Mouse (Mus musculus) myocyte (in vitro differentiated cells): Measurements from ENCODE around the gene Lrrc27. TPM values are rescaled to one million over a fixed set of nuclear protein-coding genes. Genes with fewer than 3 reads are reported as not detected.

ENCODE experiments used
- H3K27me3 ChIP-seq: one replicate; pipeline ENCODE4 v1.6.1; 2011; ENCODE audit not compliant: control insufficient read depth, insufficient read depth, insufficient read length
- H3K36me3 ChIP-seq: one replicate; pipeline ENCODE4 v1.6.1; 2011; ENCODE audit not compliant: control insufficient read depth, insufficient read depth
- H3K4me2 ChIP-seq: one replicate; pipeline ENCODE4 v1.6.1; 2011; ENCODE audit warnings: low read depth, control low read depth
- H3K4me3 ChIP-seq: one replicate; pipeline ENCODE4 v1.5.1; 2011; ENCODE audit warnings: mild to moderate bottlenecking, control low read depth, moderate library complexity
- H3K79me2 ChIP-seq: one replicate; pipeline ENCODE4 v1.6.1; 2011; ENCODE audit not compliant: control insufficient read depth, insufficient read depth
- H3ac ChIP-seq: one replicate; pipeline ENCODE4 v1.6.1; 2011; ENCODE audit not compliant: control insufficient read depth, insufficient read length
- CEBPB ChIP-seq: IDR thresholded peaks from 2 replicates; pipeline ENCODE4 v1.6.1; 2011; ENCODE audit warnings: mild to moderate bottlenecking, moderate library complexity; ENCODE audit not compliant: poor library complexity, insufficient read depth, severe bottlenecking
- E2F4 ChIP-seq: IDR thresholded peaks from one replicate; pipeline ENCODE4 v1.6.1; 2011; ENCODE audit warnings: mild to moderate bottlenecking, control low read depth, moderate library complexity; ENCODE audit not compliant: insufficient read depth
- MAX ChIP-seq: IDR thresholded peaks from one replicate; pipeline ENCODE4 v1.6.1; 2011; ENCODE audit warnings: low read depth, mild to moderate bottlenecking, control low read depth
- MYOD1 ChIP-seq, 3 experiments: IDR thresholded peaks; one replicate each; pipeline ENCODE4 v1.6.1; 2011; ENCODE audit warnings: control low read depth in 2 of 3, low read depth in 2 of 3, mild to moderate bottlenecking in 2 of 3, moderate library complexity in 1 of 3; ENCODE audit not compliant: insufficient read length in 2 of 3, control insufficient read depth in 1 of 3
- MYOG ChIP-seq, 3 experiments: IDR thresholded peaks; one replicate each; pipeline ENCODE4 v1.6.1; 2011; ENCODE audit warnings: control low read depth in 2 of 3, low read depth in 2 of 3, mild to moderate bottlenecking in 2 of 3; ENCODE audit not compliant: insufficient read length in 2 of 3, control insufficient read depth in 1 of 3, insufficient read depth in 1 of 3
- POLR2A ChIP-seq: IDR thresholded peaks from one replicate; pipeline ENCODE4 v1.6.1; 2011; ENCODE audit warnings: low read depth, mild to moderate bottlenecking, control low read depth, moderate library complexity; ENCODE audit not compliant: insufficient read length
- POLR2AphosphoS2 ChIP-seq: IDR thresholded peaks from one replicate; pipeline ENCODE4 v1.6.1; 2011; ENCODE audit warnings: low read depth, control low read depth; ENCODE audit not compliant: insufficient read length
- REST ChIP-seq: IDR thresholded peaks from one replicate; pipeline ENCODE4 v1.6.1; 2011; ENCODE audit warnings: mild to moderate bottlenecking, control low read depth, moderate library complexity; ENCODE audit not compliant: insufficient read depth, insufficient read length
- SRF ChIP-seq: IDR thresholded peaks from one replicate; pipeline ENCODE4 v1.6.1; 2011; ENCODE audit warnings: low read depth; ENCODE audit not compliant: control insufficient read depth, insufficient read length
- TCF12 ChIP-seq: IDR thresholded peaks from one replicate; pipeline ENCODE4 v1.6.1; 2011; ENCODE audit warnings: mild to moderate bottlenecking, control low read depth; ENCODE audit not compliant: poor library complexity, insufficient read depth, severe bottlenecking
- TCF3 ChIP-seq: IDR thresholded peaks from one replicate; pipeline ENCODE4 v1.6.1; 2011; ENCODE audit warnings: low read depth, control low read depth; ENCODE audit not compliant: insufficient read length
- USF1 ChIP-seq: IDR thresholded peaks from one replicate; pipeline ENCODE4 v1.6.1; 2011; ENCODE audit warnings: low read depth, mild to moderate bottlenecking, control low read depth, moderate library complexity
- polyA plus RNA-seq: library from polyadenylated mRNA; unstranded; fragments of >200 nt; fragmentation: generic; extraction: Trizol; gene quantifications from one replicate; pipeline ENCODE4 v1.2.1, GENCODE M21; 2012; ENCODE audit warnings: missing spikeins

Lrrc27 gene
- polyA plus RNA-seq, 1 experiment: 7.9 TPM

DNA sequence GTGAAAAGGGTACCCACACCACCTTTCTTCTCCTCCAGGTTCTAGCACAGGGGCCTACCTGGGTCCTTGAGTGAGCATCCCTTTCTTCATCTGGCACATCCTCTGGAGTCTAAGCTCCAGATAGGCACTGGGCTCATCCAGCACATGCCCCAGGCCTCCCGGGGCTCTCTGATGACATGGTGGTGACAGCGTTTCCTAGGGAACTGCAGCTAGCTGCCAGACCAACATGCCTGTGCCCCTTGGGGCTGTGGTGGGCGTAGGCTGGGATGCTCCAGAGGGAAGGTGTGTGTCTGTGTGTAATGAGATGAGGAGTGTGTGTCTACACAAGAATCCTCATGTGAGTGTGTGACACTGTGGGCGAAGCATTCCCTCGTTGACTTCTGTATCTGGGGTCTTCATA lies 66.8 kb downstream of the Lrrc27 start:
- Histone ChIP-seq H3K27me3 (no peaks in the 10 kb centered on the region), H3K36me3 (no peaks in the 10 kb centered on the region), H3K4me2 (no peak overlapping the region), H3K4me3 (no peak overlapping the region), H3K79me2 (no peaks in the 10 kb centered on the region), H3ac (no peak overlapping the region)
- TF ChIP-seq SRF (no peak), MYOG (IDR thresholded peaks at IDR 0.05; ENCODE audit: control insufficient read depth in 1 of 3, insufficient read depth in 1 of 3, insufficient read length in 2 of 3, low read depth in 2 of 3) (no peak), REST (no peak), MYOD1 (IDR thresholded peaks at IDR 0.05; ENCODE audit: control insufficient read depth in 1 of 3, insufficient read length in 2 of 3, low read depth in 2 of 3) (no peak), CEBPB (no peak), MAX (no peak), USF1 (no peak), TCF3 (no peak), TCF12 (no peak), E2F4 (no peak), POLR2A (no peak), POLR2AphosphoS2 (no peak)

DNA sequence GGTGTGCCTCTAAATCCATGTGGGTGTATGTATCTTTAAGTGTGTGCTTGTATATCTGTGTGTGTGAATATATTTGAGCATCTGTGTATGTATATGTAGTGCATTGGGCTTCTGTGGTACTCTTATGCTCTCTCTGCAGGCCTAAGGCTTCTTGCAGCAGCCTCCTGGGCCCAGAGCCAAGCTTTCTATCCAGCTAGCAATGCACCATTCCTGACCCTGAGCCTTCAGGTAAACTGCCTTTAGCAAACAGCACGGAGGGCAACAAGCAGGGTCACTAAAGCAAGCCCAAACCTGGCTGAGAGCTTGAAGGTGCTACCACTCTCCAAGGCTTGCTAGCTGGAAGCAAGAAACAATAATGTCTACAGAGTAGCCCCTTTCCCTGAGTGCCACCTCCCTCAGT lies 67.3 kb downstream of the Lrrc27 start:
- Histone ChIP-seq H3K79me2 (no peaks in the 10 kb centered on the region), H3K27me3 (no peaks in the 10 kb centered on the region), H3ac (no peak overlapping the region), H3K4me2 (no peak overlapping the region), H3K36me3 (no peaks in the 10 kb centered on the region), H3K4me3 (no peak overlapping the region)
- no peak for TF ChIP-seq POLR2A
- TF ChIP-seq CEBPB: no peak

- no peak overlapping the region for H3ac ChIP-seq
- H3K36me3 ChIP-seq: no peaks in the 10 kb centered on the region
- no peaks in the 10 kb centered on the region for H3K79me2 ChIP-seq
- TF ChIP-seq REST (no peak), CEBPB (0 out of 2 replicates have a peak, but pooled peaks have one; percentile 34), USF1 (no peak), MYOG (IDR thresholded peaks at IDR 0.05; ENCODE audit: control insufficient read depth in 1 of 3, insufficient read depth in 1 of 3, insufficient read length in 2 of 3, low read depth in 2 of 3) (peak in 1 of 3 experiments; percentile 39), MYOD1 (IDR thresholded peaks at IDR 0.05; ENCODE audit: control insufficient read depth in 1 of 3, insufficient read length in 2 of 3, low read depth in 2 of 3) (peak in 1 of 3 experiments; percentile 52), POLR2AphosphoS2 (no peak)
- no peaks in the 10 kb centered on the region for H3K27me3 ChIP-seq
- H3K4me2 ChIP-seq: no peak overlapping the region
- H3K4me3 ChIP-seq: no peak overlapping the region
Observed at GRCm38 (mm10) chr7:139281195-139281594, 68.4 kb downstream of the Lrrc27 start.

DNA sequence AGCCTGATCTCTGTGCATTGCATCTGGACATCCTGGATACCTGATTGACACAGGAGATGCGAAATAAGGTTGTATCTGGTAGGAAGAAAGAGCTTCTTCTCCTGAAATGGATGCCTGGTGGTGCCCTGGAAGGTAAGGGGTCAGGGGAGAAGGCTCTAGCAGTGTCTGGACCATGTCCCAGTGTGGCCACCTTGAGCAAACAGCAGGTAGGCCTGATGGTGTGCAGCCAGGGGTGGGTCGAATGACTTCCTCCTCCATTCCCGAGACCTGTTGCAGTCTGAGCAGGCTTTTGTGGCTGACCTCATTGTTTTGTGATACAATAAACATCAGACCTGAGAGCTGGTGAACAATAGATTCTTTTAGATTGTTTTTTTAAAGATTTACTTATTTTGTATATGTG lies 69.2 kb downstream of the Lrrc27 start:
- no peaks in the 10 kb centered on the region for H3K27me3 ChIP-seq
- TF ChIP-seq REST (no peak), MYOD1 (IDR thresholded peaks at IDR 0.05; ENCODE audit: control insufficient read depth in 1 of 3, insufficient read length in 2 of 3, low read depth in 2 of 3) (no peak)
- no peak overlapping the region for H3ac ChIP-seq
- H3K4me2 ChIP-seq: no peak overlapping the region
- no peaks in the 10 kb centered on the region for H3K79me2 ChIP-seq
- H3K36me3 ChIP-seq: no peaks in the 10 kb centered on the region
- no peak overlapping the region for H3K4me3 ChIP-seq

GRCm38 (mm10) chr7:139285295-139285943 lies 72.6 kb downstream of the Lrrc27 start:
- no peak overlapping the region for H3ac ChIP-seq
- no peak overlapping the region for H3K4me3 ChIP-seq
- no peaks in the 10 kb centered on the region for H3K36me3 ChIP-seq
- no peak overlapping the region for H3K4me2 ChIP-seq
- no peaks in the 10 kb centered on the region for H3K27me3 ChIP-seq
- TF ChIP-seq POLR2A (no peak), REST (no peak), SRF (no peak), TCF3 (no peak), MAX (no peak), TCF12 (no peak), MYOG (IDR thresholded peaks at IDR 0.05; ENCODE audit: control insufficient read depth in 1 of 3, insufficient read depth in 1 of 3, insufficient read length in 2 of 3, low read depth in 2 of 3) (no peak), CEBPB (no peak), E2F4 (no peak), USF1 (no peak), MYOD1 (IDR thresholded peaks at IDR 0.05; ENCODE audit: control insufficient read depth in 1 of 3, insufficient read length in 2 of 3, low read depth in 2 of 3) (no peak), POLR2AphosphoS2 (no peak)
- no peaks in the 10 kb centered on the region for H3K79me2 ChIP-seq
